Mouse (Mus musculus) adrenal gland, postnatal 4 days (tissue): ENCODE data around the gene Flnb. TPM values are rescaled to one million over a fixed set of nuclear protein-coding genes. Genes with fewer than 3 reads are reported as not detected.

Source experiments
- DNase-seq, 2 experiments: peaks; one replicate each; pipeline ENCODE4 v3.0.0; 2021 to 2022; ENCODE audit warnings: low spot score in 2 of 2, mixed read lengths in 2 of 2
- total RNA-seq, 2 experiments: library from RNA; stranded (reverse); gene quantifications; 2 replicates each; pipeline ENCODE4 v1.2.3; 2021

The Flnb gene
- total RNA-seq, 2 experiments from 2014 or later: 54.7 to 54.8 TPM

DNA sequence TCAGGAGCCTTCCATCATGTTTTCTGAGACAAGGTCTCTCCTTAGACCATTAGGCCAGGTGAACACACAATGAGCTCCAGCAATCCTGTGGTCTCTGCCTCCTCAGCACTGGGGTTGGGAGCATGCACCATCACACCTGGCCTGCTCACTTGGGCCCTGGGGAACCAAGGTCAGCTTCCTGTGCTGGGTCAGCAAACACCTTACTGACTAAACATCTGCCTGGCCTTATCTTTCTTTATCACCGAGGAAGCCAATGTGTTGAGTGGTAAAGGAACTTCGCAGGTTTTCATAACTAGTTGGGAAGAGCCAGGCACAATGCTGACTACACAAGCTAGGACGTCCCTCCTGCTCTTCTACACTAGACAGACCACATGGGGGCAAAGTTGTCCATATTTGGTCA, 172.2 kb downstream of the Flnb start:
- DNase-seq: no peak

DNA sequence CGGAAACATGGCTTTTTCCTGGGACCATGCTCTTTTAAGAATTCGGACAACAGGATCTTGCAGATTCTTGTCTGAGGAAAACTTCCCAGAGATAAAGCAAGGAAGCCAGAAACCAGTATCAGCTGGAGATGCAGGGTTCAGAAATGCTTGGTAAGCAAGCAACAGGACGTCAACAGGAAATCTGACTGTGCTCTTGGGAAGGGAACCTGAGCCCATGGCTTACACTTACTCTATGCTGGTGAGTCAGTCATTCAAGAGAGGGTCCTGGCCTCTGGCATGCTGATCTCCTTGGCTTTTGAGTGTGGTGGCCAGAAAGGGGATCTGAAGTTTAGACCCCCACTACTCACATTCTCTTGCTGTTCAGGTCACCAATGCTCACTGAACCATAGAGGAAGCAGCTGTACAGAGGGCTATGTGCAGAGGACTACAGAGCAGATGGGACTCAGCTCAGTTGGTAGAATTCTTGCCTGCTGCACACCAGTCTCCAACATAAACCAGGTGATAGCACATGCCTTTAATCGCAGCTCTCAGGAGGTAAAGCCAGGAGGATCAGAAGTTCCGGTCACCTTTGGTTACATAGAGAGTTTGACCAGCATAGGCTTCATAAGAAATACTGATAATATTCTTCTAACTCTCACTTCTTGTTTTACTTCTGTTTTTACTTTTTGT, 173.5 kb downstream of the Flnb start:
- no peak for DNase-seq

DNA sequence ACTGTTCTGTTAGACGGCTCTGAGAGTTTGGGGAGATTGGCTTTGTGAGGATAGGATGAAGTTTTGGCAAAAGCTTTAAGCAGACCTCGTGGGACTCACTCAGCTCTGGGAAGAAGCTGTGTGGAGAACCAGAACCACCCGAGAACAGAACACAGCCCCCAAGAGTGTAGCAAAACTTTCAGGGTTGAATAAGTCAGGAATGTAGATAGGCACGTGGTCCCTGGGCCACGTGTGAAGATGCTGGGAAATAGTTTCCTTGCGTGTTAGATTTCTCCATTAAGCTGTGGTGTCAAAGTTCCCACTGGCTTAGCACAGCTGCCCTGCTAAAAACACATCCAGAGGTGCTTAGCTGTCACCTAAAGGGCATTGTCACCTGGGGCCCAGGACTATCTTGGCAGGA, 174.4 kb downstream of the Flnb start:
- DNase-seq: no peak

DNA sequence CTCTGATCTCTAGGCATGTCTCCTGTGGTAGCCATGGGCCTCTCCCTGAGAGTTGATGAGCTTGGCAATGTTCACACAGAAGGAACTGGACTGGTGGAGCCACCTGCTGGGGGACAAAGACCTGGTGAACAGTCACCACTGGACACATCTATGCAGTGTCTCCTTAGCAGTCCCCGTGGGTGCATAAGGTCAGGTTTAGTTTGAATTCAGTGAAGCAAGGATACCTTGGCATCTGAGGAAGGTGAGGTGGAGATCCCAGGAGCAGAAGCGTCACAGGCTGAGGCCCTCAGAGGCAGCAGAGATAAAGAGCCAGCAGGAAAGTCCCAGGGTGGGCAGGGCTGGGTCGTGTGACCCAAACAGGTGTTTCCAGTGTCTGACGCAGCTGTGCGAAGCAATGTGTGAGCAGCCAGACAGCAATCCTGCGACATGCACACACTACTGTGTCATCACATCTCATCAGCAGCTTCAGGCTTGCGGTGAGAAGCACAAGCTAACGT, 176.6 kb downstream of the Flnb start, which contains the start of gene Dnase1l3:
Dnase1l3 (minus strand) TSS at position 303 of the 497 bp plus-strand sequence.
- peak in 1 of 2 experiments; percentile 38 for DNase-seq

DNA sequence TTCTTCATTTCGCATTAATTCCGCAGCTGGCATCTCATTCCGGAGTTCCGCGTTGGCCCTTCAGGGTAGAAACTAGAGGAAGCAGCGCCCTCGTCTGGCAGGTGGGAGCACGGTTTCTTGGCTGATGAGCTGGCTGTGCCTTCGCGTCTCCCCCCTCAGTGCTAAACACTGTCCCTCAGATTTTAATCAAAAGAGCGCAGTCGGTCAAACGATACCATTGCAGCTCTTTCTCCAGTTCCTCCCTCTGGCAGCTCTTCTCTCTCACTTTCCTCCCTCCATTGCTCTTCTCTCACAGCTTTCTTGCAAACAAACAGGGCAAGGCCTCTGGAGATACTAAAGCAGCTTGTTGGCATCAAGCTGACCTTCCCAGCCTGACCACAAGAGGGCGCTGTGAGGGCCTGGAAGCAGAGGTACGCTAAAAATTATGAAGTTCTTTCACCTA, 179.5 kb downstream of the Flnb start:
- DNase-seq: peak; percentile 82 to 83

DNA sequence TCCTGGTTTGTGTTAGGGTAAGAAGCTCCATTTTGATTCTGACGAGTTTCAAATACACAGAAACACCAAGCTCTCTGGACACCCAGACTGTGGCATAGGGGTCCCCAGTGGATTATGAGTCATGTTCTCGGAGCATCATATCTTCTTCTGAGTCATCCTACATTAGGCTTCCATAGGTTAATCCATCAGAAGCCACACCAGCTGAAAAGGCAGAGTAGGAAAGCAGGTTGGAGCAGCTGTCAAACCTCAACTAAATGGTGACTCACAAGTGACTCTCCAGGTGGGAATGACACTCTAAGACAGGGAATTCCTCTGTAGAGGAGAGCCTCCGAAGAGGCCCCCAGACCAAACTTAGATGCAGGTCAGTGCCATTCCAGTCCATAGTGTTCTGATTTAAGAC, 181.3 kb downstream of the Flnb start:
- DNase-seq: no peak

DNA sequence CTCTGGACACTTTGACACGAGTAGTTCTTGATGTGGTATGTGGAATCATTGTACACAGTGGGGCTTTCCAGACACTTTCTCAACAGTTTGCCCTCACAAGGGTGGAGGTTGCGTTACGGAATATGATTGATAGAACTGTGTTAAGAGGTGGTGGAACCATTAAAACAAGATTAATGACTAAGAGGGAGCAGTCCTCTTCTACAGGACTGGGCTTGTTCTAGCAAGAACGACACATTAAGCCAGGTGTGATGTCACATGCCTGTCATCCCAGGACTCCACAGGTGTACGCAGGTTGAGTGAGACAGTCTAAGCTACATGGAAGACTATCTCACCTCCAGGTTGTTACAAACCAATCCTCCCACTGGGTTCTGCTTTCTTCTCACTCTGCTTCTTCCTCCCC, 181.7 kb downstream of the Flnb start:
- DNase-seq: no peak

DNA sequence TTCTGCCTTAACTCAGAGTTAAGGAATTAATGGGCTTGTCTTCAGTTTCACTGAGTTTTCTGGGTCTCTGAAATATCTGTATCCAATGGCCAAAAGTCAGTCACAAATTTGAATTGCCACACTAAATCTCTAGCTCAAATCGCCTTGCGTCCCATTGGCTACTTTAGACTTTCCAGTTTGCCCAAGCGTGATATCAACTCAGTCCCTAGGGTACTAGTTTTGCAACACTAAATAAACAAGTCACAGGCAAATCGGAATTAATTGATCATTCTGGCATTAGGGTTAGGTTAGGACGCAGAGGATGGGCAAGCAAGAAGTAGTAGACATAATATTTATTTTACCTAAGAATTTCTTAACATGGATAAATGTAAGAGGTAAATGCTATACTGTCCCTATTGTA, 182.5 kb downstream of the Flnb start:
- no peak for DNase-seq

Other genes with a start within 250 kb of the Flnb start
- 1 to 10 TPM; 1.3 to 2.0 TPM for gene Gm3558, start 249.4 kb upstream of the Flnb start, total RNA-seq
- gene Gm10338, start 222.4 kb upstream of the Flnb start, total RNA-seq: not detected
- 1 to 10 TPM in 1 of 2 experiments, not detected in 1; 1.1 TPM for gene Gm10128, start 174.0 kb upstream of the Flnb start, total RNA-seq
- gene Gm26661, start 26.4 kb upstream of the Flnb start, total RNA-seq: not detected
- not detected for gene Gm45521, start 139.3 kb downstream of the Flnb start, total RNA-seq
- 1 to 10 TPM in 1 of 2 experiments, under 1 TPM in 1; 0.31 to 2.5 TPM for gene Dnase1l3, start 176.6 kb downstream of the Flnb start, total RNA-seq
- gene Abhd6, start 184.9 kb downstream of the Flnb start, total RNA-seq: 10 to 100 TPM; 42.3 to 47.3 TPM